Mouse (Mus musculus): ENCODE data around the gene Fam83g. TPM values are rescaled to one million over a fixed set of nuclear protein-coding genes. Genes with fewer than 3 reads are reported as not detected.

The Fam83g gene
- polyA plus RNA-seq, 1 experiment from 2014 or later = 0.31 TPM

DNA sequence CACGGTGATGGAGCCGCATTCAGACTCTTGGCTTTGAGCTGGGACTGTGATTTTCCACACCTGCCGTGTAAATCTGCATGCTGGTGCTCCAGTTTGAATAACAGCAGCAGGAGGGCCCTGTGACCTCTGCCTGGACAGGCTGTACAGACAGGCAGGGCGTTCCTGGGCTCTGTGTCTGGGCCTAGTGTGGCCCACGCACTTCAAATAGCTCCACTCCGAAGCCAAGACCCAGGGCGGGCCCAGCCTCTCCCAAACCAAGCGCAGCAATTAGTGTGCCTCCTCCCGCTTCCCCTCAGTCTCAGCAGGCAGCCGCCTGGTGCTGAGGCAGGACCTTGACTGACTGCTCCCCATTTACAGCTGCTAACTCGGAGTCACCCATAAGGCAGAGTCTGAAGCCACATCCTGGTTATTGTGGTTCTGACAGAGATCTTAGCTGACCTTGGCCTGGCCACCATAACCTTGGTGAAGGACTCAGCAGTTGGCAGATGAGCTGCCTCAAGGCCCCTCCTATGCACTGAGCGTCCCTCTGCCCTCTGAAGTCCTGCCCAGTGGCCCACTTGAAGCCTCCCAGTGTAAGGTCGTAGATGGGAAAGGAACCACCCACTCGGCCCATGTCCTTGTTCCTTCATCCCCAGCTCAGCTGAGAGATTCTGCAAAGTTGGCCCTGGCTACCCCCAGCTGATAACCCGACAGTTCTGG is 29.4 kb downstream of the Fam83g start:
- Histone ChIP-seq H3K4me2 (no peak overlapping the region), H3K9me3 (no peaks in the 10 kb centered on the region), H3K27ac (replicated peaks) (no peak overlapping the region), H3K27me3 (no peaks in the 10 kb centered on the region), H3K9ac (no peak overlapping the region), H3K4me3 (no peak overlapping the region), H3K4me1 (replicated peaks) (no peaks in the 10 kb centered on the region), H3K36me3 (no peaks in the 10 kb centered on the region)
- 65% methylated on average over 15 of the region's 15 CpGs for WGBS
- ATAC-seq (ENCODE audit: low FRiP score, low read depth) = no peak

DNA sequence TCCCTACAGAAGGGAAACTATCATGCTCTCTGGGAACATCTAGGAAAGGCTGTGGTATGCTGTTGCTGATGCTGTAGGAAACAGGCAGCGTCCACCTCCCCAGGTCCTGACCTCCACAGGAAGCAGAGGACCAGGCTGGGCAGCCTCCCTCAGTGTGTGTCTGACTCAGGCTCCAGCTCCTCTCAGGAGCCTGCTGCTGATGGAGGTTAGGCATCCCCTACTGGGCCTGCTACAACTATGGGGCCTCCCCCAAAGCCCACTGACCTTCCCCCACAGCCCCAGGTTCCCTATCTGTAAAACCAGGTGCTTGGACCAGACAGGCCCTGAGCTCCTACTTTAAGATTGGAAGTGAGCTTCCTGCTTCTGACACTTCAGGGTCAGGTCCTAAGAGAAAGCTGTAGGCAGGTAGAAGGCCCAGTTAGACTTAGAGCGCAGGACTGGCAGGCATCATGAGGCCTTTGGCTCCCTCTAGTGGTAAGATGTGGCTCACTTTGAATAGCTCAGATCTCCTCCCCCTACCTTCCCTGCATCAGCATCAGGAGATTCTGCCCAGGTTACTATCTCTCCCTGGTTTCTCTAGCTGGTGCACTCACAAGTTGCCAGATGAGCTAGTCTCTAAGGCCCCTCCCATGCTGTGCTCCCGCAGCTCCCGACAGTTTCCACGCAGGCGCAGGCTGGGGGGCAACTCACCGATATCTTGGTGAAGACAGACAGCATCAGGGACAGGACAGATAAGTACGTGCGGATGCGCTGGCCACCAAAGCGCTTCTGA is 30.6 kb downstream of the Fam83g start:
- H3K4me1 ChIP-seq (replicated peaks) = no peaks in the 10 kb centered on the region
- no peaks in the 10 kb centered on the region for H3K9me3 ChIP-seq
- H3K9ac ChIP-seq = no peak overlapping the region
- no peak overlapping the region for H3K4me3 ChIP-seq
- H3K27ac ChIP-seq (replicated peaks) = no peak overlapping the region
- H3K4me2 ChIP-seq = no peak overlapping the region
- H3K36me3 ChIP-seq = no peaks in the 10 kb centered on the region
- H3K27me3 ChIP-seq = no peaks in the 10 kb centered on the region
- ATAC-seq (ENCODE audit: low FRiP score, low read depth) = peak; percentile 79
- WGBS = 48% methylated on average over 11 of the region's 11 CpGs

DNA sequence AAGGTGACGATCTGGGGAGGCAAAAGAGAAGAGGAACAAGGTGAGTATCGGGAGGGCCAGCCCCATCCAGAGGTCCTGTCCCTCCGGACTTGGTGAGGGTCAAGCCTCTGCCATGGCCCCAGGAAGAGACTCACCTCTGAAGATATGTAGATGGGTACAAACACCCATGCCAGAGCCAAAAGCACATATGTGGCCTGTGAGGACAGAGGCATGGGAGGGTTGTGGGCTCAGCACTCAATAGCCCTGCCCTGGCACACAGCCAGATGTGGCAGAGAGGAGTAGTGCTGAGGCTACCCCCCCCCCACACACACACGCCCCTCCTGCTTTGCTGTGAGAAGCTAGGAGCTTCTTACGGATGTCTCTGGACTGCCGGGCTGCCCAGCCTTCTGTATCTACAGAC is 31.2 kb downstream of the Fam83g start:
- Histone ChIP-seq H3K4me1 (replicated peaks) (no peaks in the 10 kb centered on the region), H3K9ac (no peak overlapping the region), H3K36me3 (no peaks in the 10 kb centered on the region), H3K27me3 (no peaks in the 10 kb centered on the region), H3K4me3 (no peak overlapping the region), H3K9me3 (no peaks in the 10 kb centered on the region), H3K27ac (replicated peaks) (no peak overlapping the region), H3K4me2 (no peak overlapping the region)
- ATAC-seq (ENCODE audit: low FRiP score, low read depth) = peak; percentile 35; the same call in 1 of the 2 replicates
- WGBS = 70% methylated on average over 6 of the region's 6 CpGs

DNA sequence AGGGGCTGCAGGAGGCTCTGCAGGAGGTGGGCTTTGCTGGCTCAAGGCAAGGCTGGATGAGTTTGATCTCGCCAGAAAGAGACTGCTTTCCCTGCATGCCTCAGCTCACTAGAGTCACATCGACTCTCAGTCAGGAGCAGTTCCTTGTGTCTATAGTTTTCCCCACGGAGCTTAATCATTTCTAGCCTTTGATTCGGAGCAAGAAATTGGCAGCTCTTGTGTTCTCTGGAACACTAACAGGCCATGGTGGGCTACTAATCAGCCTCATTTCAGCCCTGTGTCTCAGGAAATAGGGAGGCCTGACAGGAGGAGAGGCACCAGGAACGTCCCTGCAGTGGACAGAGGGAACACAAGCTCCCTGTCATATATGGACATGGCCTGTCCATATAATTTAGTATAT is 34.1 kb downstream of the Fam83g start:
- 66% methylated on average over 5 of the region's 5 CpGs for WGBS
- Histone ChIP-seq H3K4me3 (no peak overlapping the region), H3K27me3 (no peaks in the 10 kb centered on the region), H3K36me3 (no peaks in the 10 kb centered on the region), H3K9ac (no peak overlapping the region), H3K4me2 (no peak overlapping the region), H3K9me3 (no peaks in the 10 kb centered on the region), H3K27ac (replicated peaks) (no peak overlapping the region), H3K4me1 (replicated peaks) (no peaks in the 10 kb centered on the region)
- no peak for ATAC-seq (ENCODE audit: low FRiP score, low read depth)

DNA sequence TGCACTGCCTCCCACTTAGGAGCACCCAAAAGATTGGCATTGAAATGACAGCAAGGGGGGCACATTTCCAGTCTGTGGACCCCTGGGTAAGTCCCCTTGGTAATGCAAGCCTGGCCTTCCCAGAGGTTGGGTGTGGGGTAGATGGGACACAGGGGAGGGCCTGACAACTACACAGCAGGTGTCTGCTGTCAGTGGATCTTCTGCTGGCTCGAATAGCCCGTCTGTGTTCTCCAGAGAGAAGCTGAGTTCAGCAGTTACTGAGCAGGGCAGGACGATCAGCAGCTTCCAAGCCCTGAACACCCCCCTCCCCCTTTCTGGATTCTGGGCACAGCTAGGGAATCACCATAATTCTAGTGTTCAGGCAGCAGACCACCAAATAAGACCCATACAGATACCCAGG is 35.5 kb downstream of the Fam83g start:
- Histone ChIP-seq H3K36me3 (no peaks in the 10 kb centered on the region), H3K27ac (replicated peaks) (no peak overlapping the region), H3K4me1 (replicated peaks) (no peaks in the 10 kb centered on the region), H3K9me3 (no peaks in the 10 kb centered on the region), H3K9ac (no peak overlapping the region), H3K27me3 (no peaks in the 10 kb centered on the region), H3K4me2 (no peak overlapping the region), H3K4me3 (no peak overlapping the region)
- 35% methylated on average over 3 of the region's 3 CpGs for WGBS
- no peak for ATAC-seq (ENCODE audit: low FRiP score, low read depth)

DNA sequence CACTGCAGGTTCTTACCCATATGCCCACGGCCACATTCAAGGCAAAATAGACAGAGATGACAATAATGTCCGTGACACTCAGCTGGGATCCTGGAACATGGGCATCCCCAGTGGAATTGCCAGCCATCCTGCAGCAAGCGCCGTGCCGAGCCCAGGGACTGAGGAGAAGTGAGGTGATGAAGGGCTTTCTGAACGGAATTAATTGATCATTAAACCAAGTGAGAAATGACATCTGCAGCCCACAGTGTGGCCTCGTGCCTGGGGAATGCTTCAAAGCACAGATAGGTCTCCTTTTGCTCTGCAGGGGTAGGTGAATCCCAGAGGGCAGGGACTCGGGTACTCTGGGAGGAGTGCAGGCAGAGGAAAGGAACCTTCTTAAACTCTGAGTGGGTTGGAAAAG is 35.9 kb downstream of the Fam83g start:
- Histone ChIP-seq H3K4me1 (replicated peaks) (no peaks in the 10 kb centered on the region), H3K4me2 (no peak overlapping the region), H3K36me3 (no peaks in the 10 kb centered on the region), H3K9me3 (no peaks in the 10 kb centered on the region), H3K27ac (replicated peaks) (no peak overlapping the region), H3K4me3 (no peak overlapping the region), H3K27me3 (no peaks in the 10 kb centered on the region), H3K9ac (no peak overlapping the region)
- ATAC-seq (ENCODE audit: low FRiP score, low read depth) = no peak
- WGBS = 46% methylated on average over 8 of the region's 8 CpGs

DNA sequence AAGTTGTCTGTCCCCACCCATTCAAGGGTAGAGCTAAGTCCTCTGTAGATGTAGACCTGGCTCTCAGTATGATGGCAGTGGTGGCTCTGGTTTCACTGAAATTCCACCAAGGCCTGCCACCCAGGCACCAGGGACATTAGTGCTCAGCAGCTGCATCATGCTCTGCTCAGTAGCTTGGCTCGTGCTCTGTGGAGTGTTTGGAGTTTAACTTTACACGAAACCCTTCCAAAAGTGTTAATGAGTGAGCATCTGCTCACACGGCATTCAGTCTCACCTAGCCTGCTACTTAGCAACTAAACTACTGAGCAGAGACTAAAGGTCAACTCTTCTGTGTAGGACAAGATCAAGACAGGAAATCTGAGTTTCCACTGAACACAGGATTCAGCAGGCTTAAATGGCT is 36.7 kb downstream of the Fam83g start, which contains the start of gene Slc5a10:
Gene Slc5a10, minus strand, starts transcription at position 191 of the 400 bp plus-strand sequence.
- H3K9ac ChIP-seq = no peak within 1 kb of the TSS
- no peak for ATAC-seq (ENCODE audit: low FRiP score, low read depth)
- no peak within 1 kb of the TSS for H3K27ac ChIP-seq (replicated peaks)
- no peak within 1 kb of the TSS for H3K4me2 ChIP-seq
- WGBS = 81% methylated on average over 3 of the region's 3 CpGs
- H3K27me3 ChIP-seq = no peaks in the 10 kb centered on the region
- no peak within 1 kb of the TSS for H3K4me3 ChIP-seq
- H3K36me3 ChIP-seq = no peaks in the 10 kb centered on the region
- H3K4me1 ChIP-seq (replicated peaks) = no peaks in the 10 kb centered on the region
- H3K9me3 ChIP-seq = no peaks in the 10 kb centered on the region

DNA sequence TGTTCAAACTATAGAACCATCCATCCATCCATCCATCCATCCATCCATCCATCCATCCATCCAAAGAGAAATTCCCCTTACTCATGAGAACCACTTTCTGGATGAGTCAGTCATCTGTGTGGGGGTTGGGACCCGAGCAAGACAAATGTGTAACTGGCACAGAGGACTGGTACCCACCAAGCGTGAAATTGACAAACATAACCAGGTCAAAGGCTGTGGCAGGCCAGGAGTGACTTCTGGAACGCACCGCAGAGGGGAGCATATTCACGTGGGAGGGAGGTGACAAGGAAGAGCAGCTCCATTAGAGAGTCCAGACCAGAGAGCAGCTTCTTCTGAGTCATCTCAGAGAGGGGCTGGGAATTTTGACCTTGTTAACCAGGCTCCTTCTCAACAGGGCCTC is 38.2 kb downstream of the Fam83g start:
- no peaks in the 10 kb centered on the region for H3K9me3 ChIP-seq
- no peak overlapping the region for H3K9ac ChIP-seq
- no peaks in the 10 kb centered on the region; the same call in 1 of the 2 replicates for H3K36me3 ChIP-seq
- no peaks in the 10 kb centered on the region for H3K27me3 ChIP-seq
- H3K27ac ChIP-seq (replicated peaks) = no peak overlapping the region
- no peak for ATAC-seq (ENCODE audit: low FRiP score, low read depth)
- H3K4me1 ChIP-seq (replicated peaks) = no peaks in the 10 kb centered on the region
- WGBS = 47% methylated on average over 5 of the region's 5 CpGs
- H3K4me2 ChIP-seq = no peak overlapping the region
- H3K4me3 ChIP-seq = no peak overlapping the region

DNA sequence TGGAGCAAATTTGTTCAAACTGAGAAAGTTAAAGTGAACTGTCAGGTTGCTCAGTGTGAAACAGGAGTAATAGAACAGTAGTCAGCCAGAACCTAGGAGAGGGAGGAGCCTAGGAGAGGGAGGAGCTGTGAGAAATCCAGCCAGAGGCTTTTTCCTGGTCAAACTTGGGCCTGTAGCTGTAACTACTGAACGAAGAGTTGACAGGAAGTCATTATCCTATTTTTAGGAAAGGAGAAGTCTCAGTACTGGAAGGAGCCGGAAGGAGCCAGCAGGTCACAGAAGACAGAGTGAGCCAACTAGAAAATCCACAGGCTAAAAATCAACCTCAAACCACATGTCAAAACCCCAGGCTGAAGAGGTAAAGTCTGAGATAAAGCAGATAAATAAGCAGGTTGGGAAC is 44.1 kb downstream of the Fam83g start:
- H3K4me1 ChIP-seq (replicated peaks) = no peaks in the 10 kb centered on the region
- WGBS = 84% methylated on average over 2 of the region's 2 CpGs
- no peaks in the 10 kb centered on the region for H3K9me3 ChIP-seq
- no peak overlapping the region for H3K4me2 ChIP-seq
- no peaks in the 10 kb centered on the region for H3K27me3 ChIP-seq
- no peak overlapping the region for H3K9ac ChIP-seq
- H3K36me3 ChIP-seq = peaks cover 43% of the 10 kb centered on the region
- ATAC-seq (ENCODE audit: low FRiP score, low read depth) = no peak
- no peak overlapping the region for H3K27ac ChIP-seq (replicated peaks)
- H3K4me3 ChIP-seq = no peak overlapping the region

DNA sequence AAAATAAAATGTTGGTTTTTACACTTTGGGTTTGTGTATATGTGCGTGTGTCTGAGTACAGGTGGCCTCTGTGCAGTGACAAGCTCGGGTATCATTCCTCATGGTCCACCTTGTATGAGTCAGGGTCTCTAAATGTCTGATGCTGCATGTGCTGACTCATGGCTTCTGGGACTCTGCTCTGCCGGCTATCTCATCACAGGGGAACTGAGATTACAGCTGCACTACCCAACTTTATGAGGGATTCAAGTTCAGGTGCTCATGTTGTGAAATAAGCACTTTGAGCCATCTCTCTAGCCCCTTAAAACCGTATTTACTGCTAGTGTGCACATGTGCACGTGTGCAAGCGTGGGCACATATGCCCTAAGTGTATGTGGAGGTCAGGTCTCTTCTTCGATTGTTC is 48.8 kb downstream of the Fam83g start:
- Histone ChIP-seq H3K4me1 (replicated peaks) (no peaks in the 10 kb centered on the region), H3K36me3 (peaks cover 70% of the 10 kb centered on the region), H3K9ac (no peak overlapping the region), H3K4me2 (no peak overlapping the region), H3K9me3 (no peaks in the 10 kb centered on the region), H3K27ac (replicated peaks) (no peak overlapping the region), H3K4me3 (no peak overlapping the region), H3K27me3 (no peaks in the 10 kb centered on the region)
- ATAC-seq (ENCODE audit: low FRiP score, low read depth) = no peak
- WGBS = 94% methylated on average over 7 of the region's 7 CpGs

DNA sequence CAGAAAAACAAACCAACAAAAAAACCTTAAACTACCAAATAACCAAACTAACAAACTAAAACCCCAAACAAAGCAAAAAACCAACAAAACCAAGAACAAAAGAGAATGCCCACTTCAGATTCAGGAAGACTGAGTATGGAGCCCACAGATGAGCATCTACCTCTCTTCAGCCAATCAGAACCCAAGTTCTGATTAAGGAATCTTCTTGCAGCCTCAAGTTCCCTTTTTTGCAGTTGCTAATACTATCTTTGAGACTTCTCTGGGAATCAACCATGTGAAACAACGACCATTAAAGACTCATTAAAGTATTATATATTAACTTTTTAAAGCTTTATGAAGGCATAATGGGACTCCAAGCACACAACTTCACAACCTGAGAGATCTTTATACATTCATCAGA is 53.4 kb downstream of the Fam83g start:
- Histone ChIP-seq H3K9me3 (no peaks in the 10 kb centered on the region), H3K4me3 (no peak overlapping the region), H3K4me1 (replicated peaks) (no peaks in the 10 kb centered on the region), H3K36me3 (peaks cover 68% of the 10 kb centered on the region), H3K27ac (replicated peaks) (no peak overlapping the region), H3K9ac (no peak overlapping the region), H3K4me2 (no peak overlapping the region), H3K27me3 (no peaks in the 10 kb centered on the region)
- WGBS = 93% methylated on average over 1 of the region's 1 CpGs
- no peak for ATAC-seq (ENCODE audit: low FRiP score, low read depth)

DNA sequence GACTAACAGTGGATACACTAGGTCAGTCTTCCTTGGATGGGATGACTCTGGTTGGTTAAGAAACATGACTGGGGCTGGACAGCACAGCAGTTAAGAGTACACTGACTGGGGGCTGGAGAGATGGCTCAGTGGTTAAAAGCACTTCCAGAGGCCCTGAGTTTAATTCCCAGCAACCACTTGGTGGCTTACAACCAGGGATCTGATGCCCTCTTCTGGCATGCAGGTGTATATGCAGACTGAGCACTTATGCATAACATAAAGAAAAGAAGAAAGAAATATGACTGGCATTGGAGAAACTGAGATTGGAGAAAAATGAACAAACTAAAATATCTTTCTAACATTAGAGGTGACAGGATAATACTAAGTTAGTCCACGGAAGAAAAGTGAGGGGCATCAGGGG is 56.6 kb downstream of the Fam83g start:
- Histone ChIP-seq H3K4me2 (no peak overlapping the region), H3K27me3 (no peaks in the 10 kb centered on the region), H3K4me1 (replicated peaks) (no peaks in the 10 kb centered on the region), H3K9ac (no peak overlapping the region), H3K27ac (replicated peaks) (no peak overlapping the region), H3K36me3 (peaks cover 59% of the 10 kb centered on the region), H3K4me3 (no peak overlapping the region), H3K9me3 (no peaks in the 10 kb centered on the region)
- 93% methylated on average over 1 of the region's 1 CpGs for WGBS
- no peak for ATAC-seq (ENCODE audit: low FRiP score, low read depth)

Measured in hindbrain, embryonic 15.5 days (tissue).